Mouse (Mus musculus): ENCODE results near the gene Rbms3. TPM values are rescaled to one million over a fixed set of nuclear protein-coding genes. Genes with fewer than 3 reads are reported as not detected.
A peak's percentile ranks its signal among the peaks of the same experiment; 100 is the strongest.

Gene Rbms3
- polyA plus RNA-seq, 1 experiment from 2014 or later, result 75.1 TPM

- Histone ChIP-seq H3K9me3 (ENCODE audit: control insufficient read depth, low read length) (no peaks in the 10 kb centered on the region), H3K4me2 (ENCODE audit: low read length) (no peak overlapping the region), H3K27ac (ENCODE audit: low read depth, low read length) (no peak overlapping the region), H3K4me3 (ENCODE audit: low read length) (no peak overlapping the region), H3K9ac (ENCODE audit: low read depth, low read length) (no peak overlapping the region), H3K36me3 (ENCODE audit: control insufficient read depth, insufficient read depth, low read length) (no peaks in the 10 kb centered on the region), H3K27me3 (replicated peaks; ENCODE audit: control insufficient read depth, insufficient read depth, low read length) (no peaks in the 10 kb centered on the region), H3K4me1 (ENCODE audit: control insufficient read depth, insufficient read depth, low read depth, low read length) (no peaks in the 10 kb centered on the region; the same call in 1 of the 2 replicates)
- 33% methylated on average over 19 of the region's 19 CpGs for WGBS
- ATAC-seq, result no peak
These were observed 527.3 kb downstream of the Rbms3 start for GRCm38 (mm10) chr9:117102198-117102930.

GRCm38 (mm10) chr9:117100181-117100580 lies 529.5 kb downstream of the Rbms3 start:
- no peak overlapping the region for H3K4me3 ChIP-seq (ENCODE audit: low read length)
- no peaks in the 10 kb centered on the region; the same call in 1 of the 2 replicates for H3K4me1 ChIP-seq (ENCODE audit: control insufficient read depth, insufficient read depth, low read depth, low read length)
- 90% methylated on average over 5 of the region's 5 CpGs for WGBS
- no peak overlapping the region for H3K27ac ChIP-seq (ENCODE audit: low read depth, low read length)
- H3K36me3 ChIP-seq (ENCODE audit: control insufficient read depth, insufficient read depth, low read length), result no peaks in the 10 kb centered on the region
- no peak for ATAC-seq
- H3K9ac ChIP-seq (ENCODE audit: low read depth, low read length), result no peak overlapping the region
- no peak overlapping the region for H3K4me2 ChIP-seq (ENCODE audit: low read length)
- no peaks in the 10 kb centered on the region for H3K27me3 ChIP-seq (replicated peaks; ENCODE audit: control insufficient read depth, insufficient read depth, low read length)
- no peaks in the 10 kb centered on the region for H3K9me3 ChIP-seq (ENCODE audit: control insufficient read depth, low read length)

GRCm38 (mm10) chr9:117093551-117093950 lies 536.2 kb downstream of the Rbms3 start:
- no peak overlapping the region for H3K4me3 ChIP-seq (ENCODE audit: low read length)
- ATAC-seq, result no peak
- no peak overlapping the region for H3K9ac ChIP-seq (ENCODE audit: low read depth, low read length)
- no peak overlapping the region for H3K27ac ChIP-seq (ENCODE audit: low read depth, low read length)
- H3K27me3 ChIP-seq (replicated peaks; ENCODE audit: control insufficient read depth, insufficient read depth, low read length), result no peaks in the 10 kb centered on the region
- H3K9me3 ChIP-seq (ENCODE audit: control insufficient read depth, low read length), result no peaks in the 10 kb centered on the region
- no peaks in the 10 kb centered on the region for H3K36me3 ChIP-seq (ENCODE audit: control insufficient read depth, insufficient read depth, low read length)
- 92% methylated on average over 6 of the region's 6 CpGs for WGBS
- no peak overlapping the region for H3K4me2 ChIP-seq (ENCODE audit: low read length)
- H3K4me1 ChIP-seq (ENCODE audit: control insufficient read depth, insufficient read depth, low read depth, low read length), result no peaks in the 10 kb centered on the region; the same call in 1 of the 2 replicates

GRCm38 (mm10) chr9:117092177-117092555 lies 537.5 kb downstream of the Rbms3 start:
- WGBS, result 91% methylated on average over 8 of the region's 8 CpGs
- Histone ChIP-seq H3K4me1 (ENCODE audit: control insufficient read depth, insufficient read depth, low read depth, low read length) (no peaks in the 10 kb centered on the region; the same call in 1 of the 2 replicates), H3K27me3 (replicated peaks; ENCODE audit: control insufficient read depth, insufficient read depth, low read length) (no peaks in the 10 kb centered on the region), H3K27ac (ENCODE audit: low read depth, low read length) (no peak overlapping the region), H3K4me2 (ENCODE audit: low read length) (no peak overlapping the region), H3K9me3 (ENCODE audit: control insufficient read depth, low read length) (no peaks in the 10 kb centered on the region), H3K4me3 (ENCODE audit: low read length) (no peak overlapping the region), H3K36me3 (ENCODE audit: control insufficient read depth, insufficient read depth, low read length) (no peaks in the 10 kb centered on the region), H3K9ac (ENCODE audit: low read depth, low read length) (no peak overlapping the region)
- no peak for ATAC-seq

- H3K27ac ChIP-seq (ENCODE audit: low read depth, low read length), result no peak overlapping the region
- H3K4me1 ChIP-seq (ENCODE audit: control insufficient read depth, insufficient read depth, low read depth, low read length), result no peaks in the 10 kb centered on the region; the same call in 1 of the 2 replicates
- H3K27me3 ChIP-seq (replicated peaks; ENCODE audit: control insufficient read depth, insufficient read depth, low read length), result no peaks in the 10 kb centered on the region
- WGBS, result 86% methylated on average over 9 of the region's 9 CpGs
- no peak for ATAC-seq
- no peak overlapping the region for H3K4me3 ChIP-seq (ENCODE audit: low read length)
- H3K9ac ChIP-seq (ENCODE audit: low read depth, low read length), result no peak overlapping the region
- no peak overlapping the region for H3K4me2 ChIP-seq (ENCODE audit: low read length)
- H3K36me3 ChIP-seq (ENCODE audit: control insufficient read depth, insufficient read depth, low read length), result no peaks in the 10 kb centered on the region
- H3K9me3 ChIP-seq (ENCODE audit: control insufficient read depth, low read length), result no peaks in the 10 kb centered on the region
These were observed 538.2 kb downstream of the Rbms3 start for GRCm38 (mm10) chr9:117091253-117092176.

- Histone ChIP-seq H3K4me1 (ENCODE audit: control insufficient read depth, insufficient read depth, low read depth, low read length) (no peaks in the 10 kb centered on the region; the same call in 1 of the 2 replicates), H3K36me3 (ENCODE audit: control insufficient read depth, insufficient read depth, low read length) (no peaks in the 10 kb centered on the region)
These were observed 540.1 kb downstream of the Rbms3 start for GRCm38 (mm10) chr9:117089409-117090147.

GRCm38 (mm10) chr9:117088309-117088708 lies 541.4 kb downstream of the Rbms3 start:
- WGBS, result 66% methylated on average over 6 of the region's 6 CpGs
- no peak overlapping the region for H3K9ac ChIP-seq (ENCODE audit: low read depth, low read length)
- H3K4me2 ChIP-seq (ENCODE audit: low read length), result no peak overlapping the region
- peak; percentile 27; the same call in 1 of the 2 replicates for ATAC-seq
- H3K27ac ChIP-seq (ENCODE audit: low read depth, low read length), result no peak overlapping the region
- H3K4me1 ChIP-seq (ENCODE audit: control insufficient read depth, insufficient read depth, low read depth, low read length), result no peaks in the 10 kb centered on the region; the same call in 1 of the 2 replicates
- no peaks in the 10 kb centered on the region for H3K27me3 ChIP-seq (replicated peaks; ENCODE audit: control insufficient read depth, insufficient read depth, low read length)
- no peaks in the 10 kb centered on the region for H3K36me3 ChIP-seq (ENCODE audit: control insufficient read depth, insufficient read depth, low read length)
- no peak overlapping the region for H3K4me3 ChIP-seq (ENCODE audit: low read length)
- no peaks in the 10 kb centered on the region for H3K9me3 ChIP-seq (ENCODE audit: control insufficient read depth, low read length)

More at GRCm38 (mm10) chr9:117089409-117090147, 540.1 kb downstream of the Rbms3 start:
- Histone ChIP-seq H3K4me2 (ENCODE audit: low read length) (no peak overlapping the region), H3K27me3 (replicated peaks; ENCODE audit: control insufficient read depth, insufficient read depth, low read length) (no peaks in the 10 kb centered on the region), H3K27ac (ENCODE audit: low read depth, low read length) (no peak overlapping the region), H3K4me3 (ENCODE audit: low read length) (no peak overlapping the region), H3K9me3 (ENCODE audit: control insufficient read depth, low read length) (no peaks in the 10 kb centered on the region), H3K9ac (ENCODE audit: low read depth, low read length) (no peak overlapping the region)
- WGBS, result 72% methylated on average over 12 of the region's 12 CpGs
- peak; percentile 82 for ATAC-seq

- no peaks in the 10 kb centered on the region for H3K27me3 ChIP-seq (replicated peaks; ENCODE audit: control insufficient read depth, insufficient read depth, low read length)
- no peak overlapping the region for H3K9ac ChIP-seq (ENCODE audit: low read depth, low read length)
- H3K4me2 ChIP-seq (ENCODE audit: low read length), result no peak overlapping the region
- peaks cover under 1% of the 10 kb centered on the region for H3K4me1 ChIP-seq (ENCODE audit: control insufficient read depth, insufficient read depth, low read depth, low read length)
- ATAC-seq, result no peak
- WGBS, result 93% methylated on average over 9 of the region's 9 CpGs
- H3K4me3 ChIP-seq (ENCODE audit: low read length), result no peak overlapping the region
- no peak overlapping the region for H3K27ac ChIP-seq (ENCODE audit: low read depth, low read length)
- H3K36me3 ChIP-seq (ENCODE audit: control insufficient read depth, insufficient read depth, low read length), result no peaks in the 10 kb centered on the region
- H3K9me3 ChIP-seq (ENCODE audit: control insufficient read depth, low read length), result no peaks in the 10 kb centered on the region
These were observed 544.0 kb downstream of the Rbms3 start for GRCm38 (mm10) chr9:117085706-117086105.
